Mouse (Mus musculus) olfactory bulb, adult 2 months (tissue): ENCODE measurements around the gene Axin1.

Experiments
- CTCF ChIP-seq: fragments of 200-500 bp; IDR thresholded peaks from 2 replicates; pipeline ENCODE4 v1.5.1; 2012; ENCODE audit warnings: low read depth, mild to moderate bottlenecking, low read length, moderate library complexity; ENCODE audit not compliant: insufficient read depth
- POLR2A ChIP-seq: fragments of 200-500 bp; IDR thresholded peaks from 2 replicates; pipeline ENCODE4 v1.6.1; 2012; ENCODE audit warnings: mild to moderate bottlenecking, low read depth, low read length, moderate library complexity; ENCODE audit not compliant: insufficient read depth

DNA sequence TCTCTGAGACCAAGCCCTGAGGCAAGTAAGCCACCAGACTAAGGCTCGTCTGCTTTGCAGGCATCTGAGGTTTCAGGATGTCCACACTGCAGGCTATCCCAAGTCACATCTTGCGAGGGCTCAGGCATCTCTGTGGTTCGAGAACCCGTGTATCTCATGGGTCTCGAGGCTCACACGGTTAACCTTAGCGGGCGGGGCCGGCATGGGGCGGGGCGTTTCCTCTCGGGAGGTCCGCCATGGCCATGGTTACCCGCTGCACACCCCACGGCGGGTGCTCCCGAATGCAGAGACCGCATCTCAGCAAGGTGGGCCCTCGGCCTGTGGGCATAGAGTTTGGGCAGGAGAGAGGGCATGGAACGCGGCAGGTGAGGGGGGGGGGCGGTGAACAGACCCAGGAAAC lies 64.2 kb downstream of the Axin1 start, which contains the start of gene Rgs11:
- TF ChIP-seq CTCF: no peak
- TF ChIP-seq POLR2A: no peak
